Mouse (Mus musculus) 3134 (cell line): ENCODE measurements around the gene Zfp775.

Experiments used
- DNase-seq: peaks from one replicate; pipeline ENCODE4 v3.0.0-alpha.2; 2011; ENCODE audit warnings: low spot score; ENCODE audit not compliant: insufficient read length; ENCODE audit errors: extremely low read depth

The Zfp775 gene

DNA sequence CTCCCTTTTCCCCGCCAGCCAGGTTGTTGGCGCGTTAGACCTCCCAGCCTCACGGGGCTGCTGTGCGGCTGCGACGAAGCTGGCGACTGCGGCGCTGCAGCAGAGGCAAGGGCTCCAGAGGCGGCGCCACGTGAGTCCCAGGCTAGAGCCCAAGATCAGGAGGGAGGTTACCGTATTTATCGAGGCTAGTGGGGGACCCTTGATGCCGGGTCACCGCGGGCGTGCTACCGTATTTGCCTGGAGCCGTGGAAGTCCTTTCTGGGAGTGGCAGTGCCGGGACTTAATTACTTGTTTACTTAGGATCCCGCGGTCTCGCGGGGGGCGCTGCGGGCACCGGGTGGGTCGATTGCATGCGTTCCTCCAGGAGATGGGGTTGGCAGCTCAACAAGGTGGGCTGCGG, 25.1 kb downstream of the Zfp775 start:
- DNase-seq, result no peak

DNA sequence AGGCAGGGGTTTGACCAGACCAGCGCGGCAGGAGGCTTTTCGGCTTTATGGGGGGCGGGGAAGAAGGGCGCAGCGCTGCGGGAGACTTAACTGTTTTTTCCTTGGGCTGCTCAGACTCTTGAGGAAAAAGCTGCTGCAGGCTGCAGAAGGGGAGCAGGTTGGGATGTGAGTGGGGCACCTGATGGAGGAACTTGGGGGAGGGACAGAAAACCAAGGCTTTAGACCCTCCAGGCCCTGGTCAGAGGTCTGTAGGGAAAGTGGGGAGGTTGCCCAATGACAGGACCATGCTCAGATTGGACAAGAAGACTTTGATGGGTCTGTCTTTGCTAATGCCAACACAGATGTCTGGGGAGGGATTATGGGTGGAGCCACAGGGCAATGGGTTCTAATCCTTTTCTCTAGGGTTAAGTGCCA, 25.7 kb downstream of the Zfp775 start:
- DNase-seq, result no peak

DNA sequence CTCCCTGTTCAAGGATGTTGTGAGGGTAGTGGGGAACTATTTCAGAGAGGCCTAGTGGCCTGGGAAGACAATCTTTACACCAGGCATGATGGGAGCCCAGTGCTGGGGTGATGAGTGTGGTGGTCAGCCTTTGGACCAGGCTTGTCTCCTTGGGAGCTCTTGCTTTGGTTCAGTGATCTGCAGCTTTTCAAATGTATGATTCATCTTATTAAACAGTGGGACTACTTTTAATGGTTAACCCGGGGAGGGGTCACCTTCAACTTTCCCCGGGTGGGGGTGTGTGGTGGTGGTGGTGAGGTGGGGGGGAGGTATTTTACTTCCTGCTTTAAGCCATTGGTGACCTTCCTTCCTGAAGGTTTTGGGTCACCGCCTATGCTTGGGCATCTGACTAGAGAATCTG, 26.5 kb downstream of the Zfp775 start:
- DNase-seq, result no peak

DNA sequence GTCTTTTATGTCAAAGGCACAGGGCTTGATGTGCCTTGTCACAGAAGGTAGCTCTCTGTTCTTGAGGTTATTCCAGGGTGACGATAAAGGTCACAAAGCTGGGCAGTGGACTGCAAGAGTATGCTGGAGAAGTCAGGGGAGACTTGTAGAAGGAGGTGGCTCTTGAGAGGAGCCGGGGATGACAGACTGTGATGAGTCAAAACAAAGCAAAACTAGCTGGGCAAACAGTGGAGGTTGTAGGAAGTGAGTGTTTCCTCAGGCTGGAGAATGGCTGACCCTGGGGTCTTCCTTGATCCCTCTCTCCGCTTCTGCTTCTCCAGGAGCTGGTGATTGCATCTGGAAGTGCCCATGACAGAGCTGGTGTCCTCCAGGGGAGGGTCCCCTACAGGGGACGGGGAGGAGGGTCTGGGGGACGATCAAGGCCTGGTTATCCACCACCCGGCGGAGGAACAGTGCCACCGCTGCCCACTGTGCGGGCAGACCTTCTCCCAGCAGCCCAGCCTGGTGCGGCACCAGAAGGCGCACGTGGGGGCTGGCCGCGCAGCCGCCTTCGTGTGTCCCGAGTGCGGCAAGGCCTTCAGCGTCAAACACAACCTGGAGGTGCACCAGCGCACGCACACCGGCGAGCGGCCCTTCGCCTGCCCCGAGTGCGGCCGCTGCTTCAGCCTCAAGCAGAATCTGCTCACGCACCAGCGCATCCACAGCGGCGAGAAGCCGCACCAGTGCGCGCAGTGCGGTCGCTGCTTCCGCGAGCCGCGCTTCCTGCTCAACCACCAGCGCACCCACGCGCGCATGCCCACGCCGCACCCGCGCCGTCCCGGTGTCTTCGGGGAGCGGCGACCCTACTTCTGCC, 27.2 kb downstream of the Zfp775 start:
- DNase-seq, result no peak

DNA sequence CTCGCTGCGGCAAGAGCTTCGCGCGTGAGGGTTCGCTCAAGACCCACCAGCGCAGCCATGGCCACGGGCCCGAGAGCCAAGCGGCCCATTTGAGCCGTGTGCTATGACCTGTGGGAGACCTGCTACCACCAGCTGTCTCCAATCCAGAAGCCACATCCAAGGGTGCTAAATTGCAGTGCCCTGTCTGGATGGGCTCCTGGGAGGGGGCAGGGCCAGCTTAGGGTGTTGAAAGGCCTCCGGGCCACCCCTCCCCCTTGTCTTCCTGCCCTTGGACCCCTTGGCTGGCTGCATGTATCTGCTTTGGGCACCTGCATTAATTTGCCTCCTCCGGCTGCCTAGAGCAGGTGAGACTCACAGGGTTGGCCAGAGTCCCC, 27.8 kb downstream of the Zfp775 start:
- no peak for DNase-seq

DNA sequence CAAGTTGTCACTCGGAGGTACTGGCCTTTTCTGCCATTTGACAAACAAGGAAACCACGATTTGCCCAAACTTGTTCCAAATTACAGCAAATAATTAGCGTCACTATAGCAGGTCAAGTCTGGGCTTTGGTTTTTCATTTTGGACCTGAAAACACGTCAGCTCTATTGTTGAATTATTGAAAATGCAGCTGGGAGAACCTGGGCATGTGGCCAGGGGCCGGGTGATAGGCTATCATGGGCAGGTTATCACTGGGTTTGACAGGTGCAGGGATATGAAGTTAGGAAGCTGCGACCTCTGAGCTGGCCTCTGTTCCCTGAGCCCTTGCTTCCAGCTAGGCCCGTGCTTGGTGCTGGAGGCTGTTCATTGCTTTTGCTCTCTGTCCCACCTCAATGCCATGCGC, 29.0 kb downstream of the Zfp775 start:
- DNase-seq, result no peak

DNA sequence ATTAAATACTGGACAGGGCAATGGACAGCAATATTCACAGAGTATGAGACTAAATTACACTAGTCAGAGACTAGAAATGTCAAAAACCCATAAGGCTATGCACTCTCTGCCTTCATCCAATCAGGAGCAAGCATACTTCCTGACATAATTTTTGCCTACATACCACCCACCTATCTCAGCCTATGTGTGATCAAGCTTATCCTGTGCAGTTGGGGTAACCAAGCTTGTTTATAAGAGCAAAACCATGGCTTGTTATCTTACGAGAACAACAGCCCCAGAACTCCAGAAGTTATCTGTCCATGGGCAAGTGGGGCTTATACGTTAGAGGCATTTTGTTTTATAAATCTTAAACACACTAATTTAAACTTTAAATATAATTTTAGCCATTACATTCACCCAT, 33.2 kb downstream of the Zfp775 start:
- DNase-seq, result no peak

DNA sequence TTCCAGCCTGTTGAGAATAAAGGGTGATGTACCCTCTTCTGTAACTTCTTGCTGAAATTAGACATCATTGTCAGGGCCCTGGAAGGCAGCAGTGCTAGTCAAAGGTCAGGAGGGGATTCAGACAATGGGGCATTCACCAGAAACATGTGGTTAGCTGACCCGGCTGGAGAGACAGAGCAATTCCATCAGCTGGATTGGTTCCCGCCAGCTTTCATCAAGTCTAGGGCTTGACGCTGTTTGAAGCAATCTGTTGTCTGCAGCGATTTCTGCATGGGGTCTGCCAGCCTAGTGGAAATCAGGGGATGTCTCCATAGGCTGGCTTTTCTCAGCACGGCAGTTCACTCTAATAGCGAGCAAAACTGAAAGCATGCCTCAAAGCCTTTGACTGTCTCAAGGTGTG, 34.7 kb downstream of the Zfp775 start:
- no peak for DNase-seq

DNA sequence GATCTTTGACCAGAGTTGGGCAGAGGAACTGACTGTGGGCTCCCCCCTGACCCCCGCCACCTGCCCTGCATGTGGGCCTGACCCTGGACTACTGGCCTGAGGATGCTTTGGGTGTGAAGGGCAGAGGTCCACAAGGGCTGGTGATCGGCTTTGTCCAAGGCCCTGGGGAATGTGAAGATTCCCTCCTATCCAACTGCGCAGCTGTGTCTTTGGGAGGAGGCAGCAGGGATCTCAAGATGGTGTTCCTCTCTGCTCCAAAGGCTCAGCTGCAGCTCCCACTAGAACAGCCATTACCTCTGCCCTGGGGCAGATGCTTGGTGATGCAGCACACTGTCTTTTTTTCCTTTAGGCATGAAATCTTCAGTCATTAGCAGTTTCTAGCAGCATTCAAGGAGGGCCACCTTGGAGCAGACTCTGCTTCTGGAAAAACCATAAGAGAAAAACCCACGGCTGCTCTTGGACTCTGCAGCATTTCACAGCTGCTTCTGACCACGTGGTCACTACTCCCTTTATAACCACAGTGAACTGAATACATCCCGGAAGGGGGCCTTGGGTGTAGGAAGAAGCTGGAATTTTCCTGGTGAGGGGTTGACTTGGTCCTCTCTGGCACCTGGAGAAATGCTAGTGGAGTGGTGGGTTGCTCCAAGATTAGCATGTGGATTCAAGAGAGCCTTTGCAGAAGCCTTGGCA, 36.1 kb downstream of the Zfp775 start:
- DNase-seq, result no peak

DNA sequence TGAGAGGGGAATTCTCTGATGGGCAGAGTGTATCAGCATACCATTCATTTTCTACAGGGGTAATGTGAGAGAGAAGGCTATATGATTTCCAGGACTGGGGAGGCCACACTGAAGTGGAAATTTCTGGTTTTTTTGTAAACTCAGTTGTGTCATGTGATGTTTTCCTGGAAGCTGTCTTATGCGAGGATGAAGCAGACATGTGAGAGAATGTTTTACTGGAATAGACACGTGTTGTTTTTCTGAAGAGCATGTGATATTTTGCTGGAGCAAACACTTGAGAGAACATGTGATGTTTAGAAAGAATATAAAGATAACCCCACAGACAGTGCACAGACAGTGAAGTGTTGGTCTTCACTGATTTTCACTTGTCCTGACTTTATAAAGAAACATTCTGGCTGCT, 36.7 kb downstream of the Zfp775 start:
- DNase-seq, result no peak

DNA sequence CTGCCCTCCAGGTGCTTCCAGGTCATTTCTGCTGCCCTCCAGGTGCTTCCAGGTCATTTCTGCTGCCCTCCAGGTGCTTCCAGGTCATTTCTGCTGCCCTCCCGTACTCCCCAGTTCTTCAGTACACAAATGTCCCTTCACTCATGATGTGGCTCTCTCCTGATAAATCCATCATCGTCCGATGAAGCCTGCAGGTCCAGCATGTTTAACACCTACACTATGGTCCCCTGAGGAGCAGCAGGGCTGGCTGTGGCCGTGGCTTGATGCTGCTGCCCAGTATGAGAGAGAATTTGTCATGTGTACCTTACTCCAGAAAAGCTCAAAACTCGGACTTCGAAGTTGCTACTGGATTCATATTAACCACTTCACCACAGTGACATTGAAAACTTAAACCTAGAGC, 39.5 kb downstream of the Zfp775 start:
- DNase-seq, result no peak

DNA sequence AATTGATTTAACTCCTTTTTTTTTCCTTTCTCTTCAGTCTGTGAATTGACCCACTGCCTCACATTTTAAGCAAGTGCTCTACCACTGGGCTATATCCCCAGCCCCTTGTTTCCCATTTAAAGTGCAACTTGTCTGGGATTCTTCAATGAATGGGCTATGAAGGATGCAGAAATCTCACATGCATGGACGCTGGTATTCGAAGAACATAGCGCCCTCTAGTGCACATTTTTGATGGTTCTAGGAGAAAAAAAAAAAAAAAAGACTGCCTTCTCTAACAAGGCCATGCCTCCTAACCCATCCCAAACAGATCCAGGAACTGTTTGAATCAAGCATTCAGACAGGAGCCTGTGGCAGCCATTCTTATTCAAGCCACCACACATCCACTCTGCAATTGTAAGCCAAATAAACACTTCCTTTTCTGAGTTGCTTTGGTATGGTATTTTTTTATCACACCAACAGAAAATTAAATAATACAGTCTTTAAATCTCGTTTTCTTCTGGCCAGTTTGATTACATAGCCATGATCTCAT, 41.0 kb downstream of the Zfp775 start:
- peak; percentile 30 for DNase-seq

DNA sequence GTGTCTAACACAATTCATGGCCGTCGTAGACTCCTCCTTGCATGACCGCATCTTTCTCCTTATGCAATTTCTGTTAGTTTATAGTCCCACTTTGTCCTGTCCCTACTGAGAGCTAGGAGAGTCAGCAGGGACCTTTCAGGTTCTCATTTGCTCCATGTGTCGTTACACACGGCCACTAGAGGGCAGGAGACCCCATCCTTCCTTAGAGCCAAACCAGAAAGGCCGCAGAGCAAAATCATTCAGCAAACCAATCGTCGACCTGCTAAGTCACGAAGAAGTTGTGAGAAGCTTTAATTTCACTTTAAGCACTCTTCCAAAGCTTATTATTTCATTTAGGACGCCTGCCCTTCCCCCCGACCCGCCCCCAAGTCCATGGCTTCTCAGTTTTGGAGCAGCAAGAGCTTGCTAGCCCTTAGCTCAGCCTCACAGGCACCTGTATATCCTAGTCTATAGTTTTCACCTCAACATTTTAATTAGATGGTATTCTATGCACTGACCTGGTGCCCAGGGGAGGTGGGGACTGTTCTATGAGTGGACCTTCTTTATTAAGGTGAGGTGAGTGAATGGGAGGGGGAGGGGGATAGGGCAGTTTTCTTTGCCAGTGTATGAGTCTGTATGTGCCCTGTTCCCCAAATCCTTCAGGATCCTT, 43.9 kb downstream of the Zfp775 start:
- peak; percentile 19 for DNase-seq

DNA sequence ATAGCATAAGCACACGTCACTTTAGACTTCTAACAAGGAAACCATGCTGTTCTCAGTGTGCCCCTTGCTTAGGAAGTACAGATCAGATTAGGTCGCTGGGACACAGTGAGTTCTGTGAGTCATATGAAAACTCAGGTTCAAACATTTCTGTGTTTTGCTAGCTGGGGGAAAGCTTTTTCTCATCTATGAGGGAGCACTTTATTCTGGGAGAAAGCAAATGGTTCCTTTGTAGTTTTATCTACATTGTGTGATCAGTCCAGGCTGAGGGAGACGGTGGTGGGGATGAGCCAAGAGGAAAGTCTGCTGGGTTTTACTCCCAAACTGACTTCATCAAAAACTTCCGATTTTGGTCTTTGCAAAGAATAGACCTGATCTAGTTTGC, 44.4 kb downstream of the Zfp775 start:
- no peak for DNase-seq

DNA sequence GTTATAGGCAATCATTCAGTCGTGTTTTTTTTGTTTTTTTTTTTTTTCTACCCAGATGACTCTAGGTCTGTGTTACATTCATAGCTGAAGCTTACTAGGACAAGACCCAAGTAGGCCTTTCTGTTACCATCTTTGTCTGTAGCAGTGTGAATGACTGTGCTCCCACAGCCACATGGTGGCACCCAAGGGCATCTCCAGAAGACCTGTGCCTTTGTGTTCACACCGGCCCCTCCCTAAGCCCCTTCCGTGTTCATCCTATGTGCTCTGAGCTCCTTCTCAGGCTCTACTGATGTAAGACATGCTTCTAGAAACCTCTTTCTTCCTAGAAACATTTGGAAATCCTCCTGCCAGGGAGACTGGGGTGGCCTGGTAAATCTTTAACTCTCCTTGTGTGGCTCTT, 45.1 kb downstream of the Zfp775 start, which contains the start of gene Gimap8:
Gene Gimap8 (plus strand): TSS at position 240 of the 400 bp plus-strand sequence.
- DNase-seq, result no peak

DNA sequence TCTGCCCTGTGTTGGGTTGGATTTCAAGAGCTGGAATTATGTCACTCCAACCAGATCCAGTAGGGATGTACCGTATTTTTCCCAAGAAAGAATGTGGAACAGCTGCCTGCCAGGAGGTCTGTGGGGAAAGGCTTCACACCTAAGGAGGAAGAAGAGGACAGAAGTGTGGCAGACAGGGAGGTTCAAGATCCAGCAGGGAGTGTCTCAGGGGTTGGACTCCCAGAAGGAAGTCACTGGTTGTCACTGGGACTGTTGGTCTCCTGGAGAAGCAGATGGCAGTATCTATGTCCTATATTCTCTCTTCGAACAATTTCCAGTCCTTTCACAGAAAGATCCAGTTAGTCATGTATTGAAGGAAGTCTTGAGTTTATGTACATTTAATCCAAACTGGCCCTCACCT, 45.7 kb downstream of the Zfp775 start:
- DNase-seq, result no peak

DNA sequence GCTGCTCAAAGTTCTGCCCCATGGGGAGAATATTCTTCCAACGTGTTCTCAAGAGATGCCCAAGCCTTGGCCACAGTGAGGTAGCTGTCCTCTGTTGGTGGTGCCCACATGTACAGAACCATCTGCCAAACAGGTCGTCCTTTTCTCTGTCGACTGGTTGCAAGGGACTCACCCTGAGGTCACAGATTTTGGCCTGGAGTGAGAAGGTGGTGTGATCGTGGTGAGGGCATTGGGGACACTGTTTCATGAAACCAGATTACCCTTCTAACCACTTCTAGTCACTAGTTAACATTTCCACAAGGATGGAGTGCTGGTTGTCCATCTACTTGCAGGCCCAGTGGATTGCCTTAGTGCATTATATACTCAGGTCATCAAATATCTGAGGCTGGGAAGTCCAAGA, 46.9 kb downstream of the Zfp775 start:
- DNase-seq, result no peak

DNA sequence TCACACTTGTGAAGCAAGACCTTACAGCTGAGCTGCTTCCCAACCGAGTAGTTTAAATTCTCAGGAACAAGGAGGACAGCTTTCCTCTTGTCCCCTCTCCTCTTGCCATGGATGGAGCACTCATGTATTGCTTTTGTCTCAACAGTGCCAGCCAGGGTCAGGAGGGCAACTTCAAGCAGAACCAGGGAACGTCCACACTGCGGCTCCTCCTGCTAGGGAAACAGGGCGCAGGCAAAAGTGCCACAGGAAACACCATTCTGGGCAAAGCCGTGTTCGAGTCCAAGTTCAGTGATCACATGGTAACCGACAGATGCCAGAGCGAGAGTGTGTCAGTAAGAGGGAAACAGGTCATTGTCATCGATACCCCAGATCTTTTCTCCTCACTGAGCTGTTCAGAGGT, 48.2 kb downstream of the Zfp775 start:
- no peak for DNase-seq

DNA sequence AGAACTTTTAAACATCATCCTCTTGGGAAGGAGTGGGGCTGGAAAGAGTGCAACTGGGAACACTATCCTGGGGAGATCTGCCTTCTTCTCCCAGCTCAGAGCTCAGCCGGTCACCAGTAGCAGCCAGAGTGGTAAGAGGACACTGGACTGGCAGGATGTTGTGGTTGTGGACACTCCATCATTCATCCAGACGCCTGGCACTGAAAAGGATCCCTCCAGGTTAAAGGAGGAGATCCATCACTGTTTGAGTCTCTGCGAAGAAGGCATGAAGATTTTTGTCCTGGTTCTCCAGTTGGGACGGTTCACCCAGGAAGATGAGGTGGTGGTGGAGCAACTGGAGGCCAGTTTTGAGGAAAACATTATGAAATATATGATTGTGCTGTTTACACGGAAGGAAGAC, 56.9 kb downstream of the Zfp775 start:
- no peak for DNase-seq

DNA sequence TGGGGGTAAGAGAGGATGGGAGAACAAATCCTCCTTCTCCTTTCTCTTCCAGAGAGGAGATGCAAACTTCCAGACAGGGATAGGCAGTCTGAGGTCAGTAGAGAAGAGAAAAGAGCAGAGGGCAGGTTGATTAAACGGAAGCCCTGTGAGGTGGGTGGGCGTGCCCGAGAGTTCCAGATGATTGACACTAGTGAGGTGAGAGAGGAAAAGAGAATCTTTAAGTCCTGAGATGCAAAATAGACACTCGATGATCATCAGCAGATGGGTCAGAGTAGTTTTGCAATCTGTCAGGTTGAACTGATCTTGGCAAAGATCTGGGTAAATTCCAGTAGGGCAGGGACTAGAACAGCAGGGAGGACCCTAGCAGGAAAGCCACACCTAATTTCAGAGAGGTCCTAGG, 62.9 kb downstream of the Zfp775 start:
- DNase-seq, result no peak

DNA sequence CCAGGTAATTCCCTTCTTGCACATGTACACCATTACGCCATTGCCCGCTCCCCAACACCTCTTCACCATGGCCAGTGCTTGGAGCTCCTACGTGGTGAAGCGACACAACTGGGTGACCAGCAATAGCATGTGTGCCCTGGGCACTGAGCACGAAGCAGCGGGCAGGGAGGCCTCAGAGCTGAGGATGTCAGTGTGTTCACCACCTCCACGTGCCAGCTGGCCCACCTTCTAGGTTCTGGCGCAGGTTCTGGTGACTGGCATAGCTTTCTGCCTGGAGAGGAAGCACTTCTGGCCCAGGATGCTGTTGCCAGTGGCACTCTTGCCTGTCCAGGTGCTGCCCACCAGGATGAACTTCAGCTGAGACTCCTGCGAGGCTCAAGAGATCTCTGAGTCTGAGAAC, 63.6 kb downstream of the Zfp775 start:
- DNase-seq, result no peak

DNA sequence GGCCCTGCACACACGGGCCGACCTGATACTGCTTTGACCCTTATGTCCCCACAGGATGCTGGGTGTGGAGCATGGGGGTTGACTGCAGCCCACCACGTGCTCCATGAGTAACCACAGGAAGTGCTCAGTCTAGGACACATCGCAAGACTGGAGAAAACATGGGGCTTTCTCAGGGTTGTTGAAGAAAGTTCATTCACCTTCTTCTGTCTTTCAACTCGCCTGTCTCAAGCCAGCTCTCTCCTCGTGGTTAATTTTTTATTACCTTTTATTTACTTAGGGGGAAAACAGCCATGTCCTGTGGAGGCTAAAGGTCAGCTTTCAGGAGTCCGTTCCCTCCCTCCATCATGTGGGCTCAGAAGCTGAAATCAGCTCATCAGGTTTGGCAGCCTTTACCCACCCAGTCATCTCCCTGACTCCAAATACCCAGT, 64.3 kb downstream of the Zfp775 start:
- no peak for DNase-seq
